Mouse (Mus musculus) heart, postnatal 0 days (tissue): ENCODE data around the gene Arl6ip5.

Source experiments
- CTCF ChIP-seq: IDR thresholded peaks from 2 replicates; pipeline ENCODE4 v1.5.1; 2016; ENCODE audit warnings: antibody characterized with exemption, control low read depth, low read depth
- EP300 ChIP-seq: IDR thresholded peaks from 2 replicates; pipeline ENCODE4 v1.6.1; 2016; ENCODE audit warnings: antibody characterized with exemption, low read depth

DNA sequence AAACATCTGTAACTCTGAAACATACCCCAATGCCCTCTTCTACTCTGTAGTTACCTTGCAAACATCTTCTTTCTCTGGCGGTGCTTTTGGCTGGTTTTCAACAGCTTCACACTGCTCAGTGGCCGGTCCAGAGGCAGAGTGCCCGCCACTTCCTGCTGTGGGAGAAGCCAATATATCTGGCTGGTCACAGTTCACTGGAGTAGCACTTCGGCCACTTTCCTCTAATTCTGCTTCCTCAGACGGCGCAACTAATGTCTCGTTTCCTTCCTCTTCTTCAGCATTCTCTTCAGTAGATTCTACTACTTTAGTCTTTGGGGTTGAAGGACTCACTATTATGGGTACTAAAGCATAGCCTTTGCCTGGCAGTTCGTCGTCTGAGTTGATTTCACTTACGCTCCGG is 34.8 kb upstream of the Arl6ip5 start:
- TF ChIP-seq CTCF (no peak), EP300 (no peak)
